Mouse (Mus musculus): Measurements from ENCODE around the gene Fibcd1.

DNA sequence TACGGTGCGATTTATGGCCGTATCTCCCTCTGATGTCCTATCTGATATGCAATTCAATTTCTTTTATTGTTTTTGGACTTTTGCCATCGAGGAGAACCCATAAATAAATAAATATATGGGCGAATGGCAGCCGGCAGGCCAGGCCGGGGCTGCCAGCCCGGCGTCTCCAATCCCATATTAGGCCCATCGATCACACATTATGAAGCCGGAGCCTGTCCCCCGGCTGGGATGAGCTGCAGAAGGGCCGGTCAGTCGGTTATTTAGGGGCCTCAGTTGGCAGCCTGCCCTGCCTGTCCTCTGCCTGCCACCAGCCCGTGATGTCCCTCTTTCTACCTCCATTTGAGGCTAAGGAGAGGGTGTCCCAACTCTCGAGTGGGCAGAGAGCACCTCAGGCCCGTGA, 32.8 kb upstream of the Fibcd1 start:
- TF ChIP-seq POLR2A (IDR thresholded peaks at IDR 0.05; ENCODE audit: borderline replicate concordance, control insufficient read depth, low read depth, low read length) (no peak), CTCF (IDR thresholded peaks at IDR 0.05; ENCODE audit: control insufficient read depth, insufficient read depth, low read length) (no peak)
